Mouse (Mus musculus): ENCODE results near the gene Upk3b. TPM values are rescaled to one million over a fixed set of nuclear protein-coding genes. Genes with fewer than 3 reads are reported as not detected.

Gene Upk3b
- polyA plus RNA-seq (2014; fragmentation: Nextera tagmentation; extraction: Ambion mirVana) = 0.85 and 0.99 TPM in 2 replicates

DNA sequence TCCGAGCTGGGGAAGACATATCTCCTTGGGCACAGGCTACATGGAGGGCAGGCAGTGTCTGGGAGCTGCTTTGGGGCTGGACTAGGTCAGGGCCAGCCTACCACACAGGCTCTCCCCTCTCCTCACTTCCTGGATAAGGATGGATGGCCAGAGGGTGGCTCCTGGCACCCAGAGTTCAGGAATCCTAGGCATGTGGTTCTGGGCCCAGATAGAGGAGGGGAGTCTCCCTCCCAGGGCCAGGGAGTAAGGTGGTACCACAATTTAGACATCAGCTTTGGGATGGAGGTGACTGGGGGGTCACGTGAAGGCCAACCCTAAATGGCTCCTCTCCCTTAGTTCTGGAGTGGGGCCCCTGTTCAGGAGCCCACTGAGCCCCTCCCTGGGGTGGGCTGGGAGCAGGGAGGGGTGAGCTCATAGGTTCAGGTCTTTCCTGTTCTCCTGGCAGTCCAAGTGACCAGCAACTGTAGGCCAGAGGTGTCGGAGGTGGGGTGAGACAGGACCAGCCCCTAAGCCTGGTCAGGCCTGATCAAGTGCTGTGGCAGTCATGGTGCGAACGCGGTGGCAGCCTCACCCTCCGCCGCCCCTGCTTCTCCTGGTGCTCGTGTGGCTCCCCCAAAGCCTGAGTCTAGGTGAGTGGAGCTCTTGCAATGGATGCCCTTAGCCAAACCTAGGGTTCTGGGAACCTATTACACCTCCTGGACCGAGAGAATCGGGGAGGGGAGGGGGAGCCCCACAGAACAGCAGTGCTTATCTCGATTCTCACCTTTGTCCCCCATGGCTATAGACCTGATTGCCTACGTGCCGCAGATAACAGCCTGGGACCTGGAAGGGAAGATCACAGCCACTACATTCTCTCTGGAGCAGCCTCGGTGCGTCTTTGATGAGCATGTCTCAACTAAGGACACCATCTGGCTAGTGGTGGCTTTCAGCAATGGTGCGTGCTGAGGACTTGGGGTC, at the start of gene Upk3b:
Gene Upk3b, plus strand, starts transcription at position 239 of the 957 bp plus-strand sequence.
- WGBS = 70% methylated on average over 17 of the region's 17 CpGs
- ATAC-seq (ENCODE audit: low FRiP score, low TSS enrichment) = no peak; the same call in 1 of the 2 replicates
- no peak within 1 kb of the TSS for H3K27ac ChIP-seq (ENCODE audit: low read depth, low read length)
- H3K9ac ChIP-seq (ENCODE audit: low read depth, low read length) = no peak within 1 kb of the TSS
- H3K4me2 ChIP-seq (replicated peaks; ENCODE audit: low read depth, low read length) = no peak within 1 kb of the TSS
- no peaks in the 10 kb centered on the region for H3K4me1 ChIP-seq (ENCODE audit: control insufficient read depth, insufficient read depth, low read length)
- H3K36me3 ChIP-seq (ENCODE audit: control insufficient read depth, insufficient read depth, low read length) = no peaks in the 10 kb centered on the region
- no peaks in the 10 kb centered on the region for H3K9me3 ChIP-seq (ENCODE audit: control insufficient read depth, low read length)
- H3K4me3 ChIP-seq (ENCODE audit: low read length) = no peak within 1 kb of the TSS
- no peaks in the 10 kb centered on the region for H3K27me3 ChIP-seq (ENCODE audit: control insufficient read depth, insufficient read depth, low read length)

DNA sequence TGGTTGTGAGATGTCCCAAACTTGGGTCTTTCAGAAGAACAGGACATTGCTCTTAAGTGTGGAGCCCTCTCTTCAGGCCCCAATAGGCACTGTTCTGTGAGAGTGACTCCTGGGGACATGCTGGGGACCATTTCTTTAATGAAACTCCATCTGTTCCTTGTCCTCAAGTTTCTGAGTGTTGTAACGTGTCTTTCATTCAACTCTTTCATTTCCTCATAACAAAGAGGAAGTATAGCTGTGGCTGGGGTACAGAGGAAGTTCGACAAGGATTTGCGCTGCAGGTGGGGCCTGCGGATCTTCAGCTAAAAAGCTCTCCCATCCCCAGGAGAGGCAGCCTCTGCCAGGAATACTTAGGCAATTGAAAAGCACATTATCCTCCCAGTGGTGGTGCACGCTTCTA, 47.7 kb upstream of the Upk3b start:
- Histone ChIP-seq H3K4me2 (replicated peaks; ENCODE audit: low read depth, low read length) (no peak overlapping the region), H3K9me3 (ENCODE audit: control insufficient read depth, low read length) (no peaks in the 10 kb centered on the region), H3K36me3 (ENCODE audit: control insufficient read depth, insufficient read depth, low read length) (no peaks in the 10 kb centered on the region), H3K4me3 (ENCODE audit: low read length) (no peak overlapping the region), H3K27ac (ENCODE audit: low read depth, low read length) (no peak overlapping the region), H3K9ac (ENCODE audit: low read depth, low read length) (no peak overlapping the region), H3K27me3 (ENCODE audit: control insufficient read depth, insufficient read depth, low read length) (no peaks in the 10 kb centered on the region), H3K4me1 (ENCODE audit: control insufficient read depth, insufficient read depth, low read length) (peaks cover 3% of the 10 kb centered on the region; the same call in 1 of the 2 replicates)
- ATAC-seq (ENCODE audit: low FRiP score, low TSS enrichment) = no peak
- WGBS = 68% methylated on average over 5 of the region's 5 CpGs

DNA sequence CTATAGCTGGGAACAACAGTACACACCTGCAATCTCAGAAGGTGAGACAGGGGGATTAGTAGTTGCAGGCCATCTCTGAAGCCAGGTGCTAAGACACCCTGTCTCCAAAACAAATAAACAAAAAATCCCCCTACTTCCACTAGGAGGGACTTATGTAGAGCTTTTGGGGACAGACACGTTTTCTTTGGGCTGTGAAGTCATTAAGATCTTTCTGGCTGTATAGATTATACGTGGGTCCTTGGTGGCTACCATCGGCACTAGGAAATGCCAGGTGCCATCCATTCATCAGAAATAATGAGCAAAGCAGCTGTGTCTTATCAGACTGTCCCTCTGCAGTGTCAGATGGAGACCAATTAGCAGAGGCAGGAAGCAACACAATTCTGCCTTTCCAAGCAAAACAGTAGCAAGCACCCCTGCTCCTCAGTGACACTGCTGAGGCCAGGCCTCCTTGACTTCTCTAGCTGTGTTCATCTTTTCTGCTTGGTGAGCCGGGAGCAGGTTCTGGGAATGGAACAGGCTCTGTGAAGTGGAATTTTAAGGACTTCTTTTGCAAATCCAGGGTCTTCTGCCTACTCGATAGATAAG, 44.8 kb upstream of the Upk3b start:
- H3K4me2 ChIP-seq (replicated peaks; ENCODE audit: low read depth, low read length) = no peak overlapping the region
- H3K36me3 ChIP-seq (ENCODE audit: control insufficient read depth, insufficient read depth, low read length) = peaks cover 21% of the 10 kb centered on the region
- H3K27ac ChIP-seq (ENCODE audit: low read depth, low read length) = no peak overlapping the region
- H3K4me3 ChIP-seq (ENCODE audit: low read length) = no peak overlapping the region
- H3K4me1 ChIP-seq (ENCODE audit: control insufficient read depth, insufficient read depth, low read length) = peaks cover 10% of the 10 kb centered on the region; the same call in 1 of the 2 replicates
- no peaks in the 10 kb centered on the region for H3K27me3 ChIP-seq (ENCODE audit: control insufficient read depth, insufficient read depth, low read length)
- no peaks in the 10 kb centered on the region for H3K9me3 ChIP-seq (ENCODE audit: control insufficient read depth, low read length)
- ATAC-seq (ENCODE audit: low FRiP score, low TSS enrichment) = no peak
- 27% methylated on average over 5 of the region's 5 CpGs for WGBS
- H3K9ac ChIP-seq (ENCODE audit: low read depth, low read length) = no peak overlapping the region

DNA sequence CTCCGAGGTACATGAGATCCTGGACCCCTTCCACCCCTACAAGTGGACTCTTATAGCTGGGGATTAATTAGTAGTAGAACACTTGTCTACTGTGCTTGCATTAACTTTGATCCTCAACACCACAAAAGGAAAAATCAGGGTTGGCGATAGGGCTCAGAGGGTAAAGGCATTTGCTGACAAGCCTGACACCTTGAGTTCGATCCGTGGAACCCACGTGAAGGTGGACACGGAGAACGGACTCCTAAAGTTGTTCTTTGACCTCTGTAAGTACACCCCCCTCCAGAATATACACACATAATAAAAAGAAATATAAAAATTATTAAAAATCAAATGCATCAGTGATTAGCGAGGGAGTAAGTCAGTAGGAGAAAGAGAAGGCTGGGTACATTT, 44.0 kb upstream of the Upk3b start:
- WGBS = 70% methylated on average over 8 of the region's 8 CpGs
- ATAC-seq (ENCODE audit: low FRiP score, low TSS enrichment) = peak; percentile 10
- Histone ChIP-seq H3K9me3 (ENCODE audit: control insufficient read depth, low read length) (no peaks in the 10 kb centered on the region), H3K36me3 (ENCODE audit: control insufficient read depth, insufficient read depth, low read length) (peaks cover 27% of the 10 kb centered on the region), H3K4me3 (ENCODE audit: low read length) (peak overlapping the region; percentile 79), H3K4me2 (replicated peaks; ENCODE audit: low read depth, low read length) (no peak overlapping the region), H3K4me1 (ENCODE audit: control insufficient read depth, insufficient read depth, low read length) (peaks cover 10% of the 10 kb centered on the region; the same call in 1 of the 2 replicates), H3K27ac (ENCODE audit: low read depth, low read length) (no peak overlapping the region), H3K9ac (ENCODE audit: low read depth, low read length) (0 out of 2 replicates have a peak overlapping the region, but pooled peaks have one; percentile 83), H3K27me3 (ENCODE audit: control insufficient read depth, insufficient read depth, low read length) (no peaks in the 10 kb centered on the region)

DNA sequence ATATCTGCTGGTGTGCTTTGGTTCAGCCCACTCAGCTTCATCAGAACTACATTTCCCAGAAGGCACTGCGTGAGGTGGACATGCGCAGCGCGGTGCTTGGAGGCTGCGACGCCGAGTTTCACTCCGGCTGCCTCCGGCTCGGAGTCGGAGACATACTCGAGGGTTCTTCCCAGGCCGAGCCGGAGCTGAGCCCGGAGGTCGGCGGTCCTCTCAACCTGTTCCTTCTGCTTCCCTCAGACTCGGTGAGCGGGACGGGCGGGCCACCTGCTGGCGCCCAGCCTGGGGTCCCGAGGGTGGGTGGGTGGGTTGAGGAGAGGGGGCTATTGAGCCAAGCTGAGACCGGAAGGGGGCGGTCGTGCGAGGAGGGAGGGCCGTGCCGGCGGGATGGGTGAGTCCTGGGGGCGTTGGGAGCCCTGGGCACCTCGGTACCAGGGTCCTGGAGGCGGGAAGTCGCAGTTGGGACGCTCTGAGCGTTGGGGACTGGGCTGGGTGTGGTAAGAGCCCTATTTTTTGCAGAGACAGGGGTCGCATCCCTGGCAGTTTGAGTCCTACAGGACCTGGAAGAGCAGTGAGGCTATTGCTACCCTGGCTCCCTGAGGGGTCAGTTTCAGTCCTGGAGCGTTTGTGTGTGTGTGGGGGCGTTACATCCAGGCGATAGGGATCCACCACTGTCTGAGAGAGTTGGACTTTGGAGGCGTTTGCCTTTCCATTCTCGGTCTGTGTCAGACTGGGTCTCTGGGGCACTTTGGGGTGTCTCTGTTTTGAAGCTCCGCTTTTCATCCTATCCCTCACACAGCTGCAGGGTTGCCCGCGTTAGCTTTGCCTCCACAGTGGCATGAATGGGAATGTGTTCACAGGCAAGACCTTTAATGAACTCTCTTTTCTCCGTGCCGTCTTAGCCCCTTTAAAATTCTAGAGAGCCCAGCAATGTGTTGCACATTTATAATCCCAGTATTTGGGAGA, 43.3 kb upstream of the Upk3b start, which contains the start of gene Dtx2:
Gene Dtx2, plus strand, starts transcription at position 76 of the 963 bp plus-strand sequence.
- Histone ChIP-seq H3K4me1 (ENCODE audit: control insufficient read depth, insufficient read depth, low read length) (peaks cover 10% of the 10 kb centered on the region; the same call in 1 of the 2 replicates), H3K27me3 (ENCODE audit: control insufficient read depth, insufficient read depth, low read length) (no peaks in the 10 kb centered on the region), H3K9ac (ENCODE audit: low read depth, low read length) (peak within 1 kb of the TSS; percentile 83), H3K27ac (ENCODE audit: low read depth, low read length) (peak within 1 kb of the TSS; percentile 88), H3K4me3 (ENCODE audit: low read length) (peak within 1 kb of the TSS; percentile 79), H3K36me3 (ENCODE audit: control insufficient read depth, insufficient read depth, low read length) (peaks cover 29% of the 10 kb centered on the region), H3K4me2 (replicated peaks; ENCODE audit: low read depth, low read length) (peak within 1 kb of the TSS; percentile 77), H3K9me3 (ENCODE audit: control insufficient read depth, low read length) (no peaks in the 10 kb centered on the region)
- peak; percentile 94 for ATAC-seq (ENCODE audit: low FRiP score, low TSS enrichment)
- under 1% methylated on average over 45 of the region's 47 CpGs for WGBS

DNA sequence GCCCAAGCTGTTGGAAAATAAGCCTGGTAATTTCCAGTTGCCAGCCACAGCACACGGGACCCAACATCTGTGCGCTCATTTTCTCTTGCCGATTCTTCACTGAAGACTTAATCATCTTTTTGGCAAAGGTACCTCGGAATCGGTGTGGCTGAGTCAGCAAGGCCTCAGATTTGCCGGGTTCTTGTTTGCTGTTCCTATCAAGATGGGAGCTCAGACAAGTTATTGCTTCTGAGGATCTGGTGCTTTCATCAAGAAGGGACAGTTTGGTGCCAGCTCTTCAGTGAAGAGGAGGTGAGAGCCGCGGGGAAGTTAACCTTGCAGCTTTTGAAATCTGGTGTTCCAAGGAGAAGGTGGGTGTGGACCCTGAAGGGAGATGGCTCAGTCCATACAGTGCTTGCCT, 42.1 kb upstream of the Upk3b start:
- peaks cover 10% of the 10 kb centered on the region; the same call in 1 of the 2 replicates for H3K4me1 ChIP-seq (ENCODE audit: control insufficient read depth, insufficient read depth, low read length)
- no peaks in the 10 kb centered on the region for H3K27me3 ChIP-seq (ENCODE audit: control insufficient read depth, insufficient read depth, low read length)
- no peaks in the 10 kb centered on the region for H3K9me3 ChIP-seq (ENCODE audit: control insufficient read depth, low read length)
- H3K27ac ChIP-seq (ENCODE audit: low read depth, low read length) = no peak overlapping the region
- no peak for ATAC-seq (ENCODE audit: low FRiP score, low TSS enrichment)
- WGBS = 91% methylated on average over 8 of the region's 8 CpGs
- no peak overlapping the region for H3K4me3 ChIP-seq (ENCODE audit: low read length)
- H3K4me2 ChIP-seq (replicated peaks; ENCODE audit: low read depth, low read length) = no peak overlapping the region
- H3K36me3 ChIP-seq (ENCODE audit: control insufficient read depth, insufficient read depth, low read length) = peaks cover 29% of the 10 kb centered on the region
- H3K9ac ChIP-seq (ENCODE audit: low read depth, low read length) = 0 out of 2 replicates have a peak overlapping the region, but pooled peaks have one; percentile 12

DNA sequence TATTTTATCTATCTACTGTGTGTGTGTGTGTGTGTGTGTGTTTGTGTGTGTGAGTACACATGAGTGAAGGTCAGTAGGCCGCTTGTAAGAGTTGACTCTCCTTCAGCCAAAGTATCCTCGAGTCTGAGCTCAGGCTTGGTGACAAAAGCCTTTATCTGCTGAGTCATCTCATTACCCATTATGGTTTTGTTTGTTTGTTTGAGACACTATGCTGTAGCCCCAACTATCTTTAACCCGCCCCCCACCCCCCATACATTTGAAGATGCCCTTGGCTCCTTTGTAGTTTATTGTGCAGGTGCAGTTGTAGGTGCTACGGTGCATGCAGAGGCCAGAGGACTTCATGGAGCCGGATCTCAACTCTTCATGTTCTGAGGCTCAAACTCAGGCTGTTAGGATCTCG, 37.1 kb upstream of the Upk3b start:
- 93% methylated on average over 6 of the region's 6 CpGs for WGBS
- Histone ChIP-seq H3K36me3 (ENCODE audit: control insufficient read depth, insufficient read depth, low read length) (peaks cover 35% of the 10 kb centered on the region), H3K9me3 (ENCODE audit: control insufficient read depth, low read length) (no peaks in the 10 kb centered on the region), H3K9ac (ENCODE audit: low read depth, low read length) (no peak overlapping the region), H3K4me1 (ENCODE audit: control insufficient read depth, insufficient read depth, low read length) (peaks cover 8% of the 10 kb centered on the region; the same call in 1 of the 2 replicates), H3K27me3 (ENCODE audit: control insufficient read depth, insufficient read depth, low read length) (no peaks in the 10 kb centered on the region), H3K27ac (ENCODE audit: low read depth, low read length) (no peak overlapping the region), H3K4me2 (replicated peaks; ENCODE audit: low read depth, low read length) (no peak overlapping the region), H3K4me3 (ENCODE audit: low read length) (no peak overlapping the region)
- no peak for ATAC-seq (ENCODE audit: low FRiP score, low TSS enrichment)

DNA sequence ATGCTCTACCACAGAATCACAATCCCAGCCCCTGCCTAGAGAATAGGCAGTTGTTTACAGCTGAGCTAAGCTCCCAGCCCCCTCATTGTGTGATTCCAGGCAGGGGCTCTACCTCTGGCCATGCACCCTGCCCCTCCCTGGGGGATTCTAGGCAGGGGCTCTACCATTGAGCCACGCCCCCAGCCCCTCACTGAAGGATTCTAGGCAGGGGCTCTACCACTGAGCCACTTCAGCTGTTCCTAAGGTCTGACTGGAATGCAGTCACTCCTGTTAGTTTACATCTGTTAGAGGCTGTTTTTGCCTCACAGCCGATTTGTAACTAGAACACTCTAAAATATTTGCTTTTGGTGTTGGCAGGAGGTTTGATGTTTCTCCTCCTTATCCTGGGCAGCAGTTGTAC, 36.0 kb upstream of the Upk3b start:
- WGBS = 63% methylated on average over 2 of the region's 2 CpGs
- H3K4me3 ChIP-seq (ENCODE audit: low read length) = no peak overlapping the region
- no peaks in the 10 kb centered on the region for H3K9me3 ChIP-seq (ENCODE audit: control insufficient read depth, low read length)
- no peak overlapping the region for H3K27ac ChIP-seq (ENCODE audit: low read depth, low read length)
- H3K4me2 ChIP-seq (replicated peaks; ENCODE audit: low read depth, low read length) = no peak overlapping the region
- H3K4me1 ChIP-seq (ENCODE audit: control insufficient read depth, insufficient read depth, low read length) = peaks cover 7% of the 10 kb centered on the region; the same call in 1 of the 2 replicates
- no peak for ATAC-seq (ENCODE audit: low FRiP score, low TSS enrichment)
- no peak overlapping the region for H3K9ac ChIP-seq (ENCODE audit: low read depth, low read length)
- H3K27me3 ChIP-seq (ENCODE audit: control insufficient read depth, insufficient read depth, low read length) = no peaks in the 10 kb centered on the region
- peaks cover 28% of the 10 kb centered on the region for H3K36me3 ChIP-seq (ENCODE audit: control insufficient read depth, insufficient read depth, low read length)
